18 mouse cellular contexts compared by ENCODE assay signal in genomic region chr19:41445013-41445610, GRCm38 (mm10). TPM values are rescaled to one million over a fixed set of nuclear protein-coding genes. Genes with fewer than 3 reads are reported as not detected.
DNase-seq lines count a peak whose midpoint lies in the region; ATAC-seq and TF ChIP-seq lines count a peak whose summit lies in the region.
"Had no signal": no experiment of that assay in that cellular context is flagged by ENCODE, and none has a peak within 500 bp of the region (broad histone marks: within the 10 kb centered on the region; RNA-seq: fewer than 3 reads in every experiment).

No protein-coding gene starts in this region.

- no peak for DNase-seq in kidney, adult 2 months
- no peak for DNase-seq in liver, embryonic 13.5 days
- no peak for DNase-seq in thymus, postnatal 25 days
- no peak for DNase-seq in lung, adult 18-20 months
- DNase-seq: adrenal gland, adult 8-10 months; cerebellum, postnatal 36 days; kidney, adult 8-10 months; left cerebral cortex, postnatal 4 days; lung, embryonic 14.5 days; thymus, postnatal 14 days had no signal

- no peak for TF ChIP-seq POLR2A in kidney, adult 2 months (IDR thresholded peaks at IDR 0.05; ENCODE audit: low read depth, low read length)
- no peak for TF ChIP-seq POLR2A in bone marrow macrophage, adult 2 months (IDR thresholded peaks at IDR 0.05; ENCODE audit: borderline replicate concordance, low read depth, low read length)

- H3K27ac ChIP-seq in kidney, embryonic 15.5 days, result peak overlapping the region; percentile 11; the same call in 1 of the 2 replicates
- H3K27ac ChIP-seq in kidney, adult 2 months (ENCODE audit: insufficient read depth, low read depth, low read length), result no peak overlapping the region
- H3K27ac ChIP-seq in bone marrow macrophage, adult 2 months (ENCODE audit: insufficient read depth, low read depth, low read length), result peak overlapping the region; percentile 68
- H3K27ac ChIP-seq in liver, embryonic 13.5 days, result no peak overlapping the region
- 0 out of 2 replicates have a peak overlapping the region, but pooled peaks have one; percentile 24 for H3K27ac ChIP-seq in stomach, embryonic 16.5 days (ENCODE audit: low read length)
- H3K27ac ChIP-seq: forebrain, embryonic 10.5 days; hindbrain, embryonic 14.5 days had no signal

- ATAC-seq in kidney, embryonic 15.5 days (replicated peaks; ENCODE audit: low FRiP score), result no peak
- ATAC-seq in liver, embryonic 13.5 days (ENCODE audit: low read depth), result no peak
- no peak for ATAC-seq in stomach, embryonic 16.5 days (ENCODE audit: insufficient read depth, low FRiP score)
- ATAC-seq in cerebellum, adult (ENCODE audit: insufficient number of reproducible peaks, low FRiP score, low TSS enrichment), result no peak

- WGBS in kidney, embryonic 15.5 days, result 40% methylated on average over 10 of the region's 10 CpGs
- WGBS in kidney, adult 2 months, result 50% methylated on average over 10 of the region's 10 CpGs
- WGBS in liver, embryonic 13.5 days (ENCODE audit: insufficient replicate concordance), result 47% methylated on average over 10 of the region's 10 CpGs
- 32% methylated on average over 10 of the region's 10 CpGs for WGBS in stomach, embryonic 16.5 days

- H3K4me3 ChIP-seq in kidney, embryonic 15.5 days (replicated peaks), result no peak overlapping the region
- H3K4me3 ChIP-seq in kidney, adult 2 months (ENCODE audit: insufficient read depth, low read depth, low read length), result no peak overlapping the region
- H3K4me3 ChIP-seq in bone marrow macrophage, adult 2 months (ENCODE audit: insufficient read depth, low read length), result no peak overlapping the region
- no peak overlapping the region for H3K4me3 ChIP-seq in liver, embryonic 13.5 days (replicated peaks)
- H3K4me3 ChIP-seq in stomach, embryonic 16.5 days (replicated peaks; ENCODE audit: low read length), result no peak overlapping the region
- H3K4me3 ChIP-seq: forebrain, embryonic 10.5 days; megakaryocyte, embryonic 14.5 days had no signal

- H3K9me3 ChIP-seq in kidney, embryonic 15.5 days (replicated peaks), result no peaks in the 10 kb centered on the region
- H3K9me3 ChIP-seq in liver, embryonic 13.5 days (replicated peaks), result no peaks in the 10 kb centered on the region
- H3K9me3 ChIP-seq in stomach, embryonic 16.5 days (replicated peaks; ENCODE audit: control insufficient read depth, low read length), result no peaks in the 10 kb centered on the region
- H3K9me3 ChIP-seq: forebrain, embryonic 10.5 days; G1E; megakaryocyte, embryonic 14.5 days had no signal

- H3K27me3 ChIP-seq in kidney, embryonic 15.5 days, result peaks cover 20% of the 10 kb centered on the region
- H3K27me3 ChIP-seq in kidney, adult 2 months (replicated peaks; ENCODE audit: control insufficient read depth, insufficient read depth, low read length), result no peaks in the 10 kb centered on the region
- H3K27me3 ChIP-seq in liver, embryonic 13.5 days, result peaks cover 13% of the 10 kb centered on the region
- H3K27me3 ChIP-seq in stomach, embryonic 16.5 days (ENCODE audit: control insufficient read depth, insufficient read depth, low read length), result peaks cover 4% of the 10 kb centered on the region; the same call in 1 of the 2 replicates
- H3K27me3 ChIP-seq: megakaryocyte, embryonic 14.5 days had no signal

- TF ChIP-seq CTCF in kidney, adult 2 months (conservative IDR thresholded peaks at IDR 0.05; ENCODE audit: insufficient read depth, insufficient read length, low read depth, low read length), result no peak
- TF ChIP-seq CTCF in bone marrow macrophage, adult 2 months (IDR thresholded peaks at IDR 0.05; ENCODE audit: low read depth, low read length), result no peak

- H3K36me3 ChIP-seq in kidney, embryonic 15.5 days, result no peaks in the 10 kb centered on the region
- no peaks in the 10 kb centered on the region for H3K36me3 ChIP-seq in kidney, adult 2 months (ENCODE audit: control insufficient read depth, insufficient read depth, low read length)
- H3K36me3 ChIP-seq in liver, embryonic 13.5 days, result no peaks in the 10 kb centered on the region
- H3K36me3 ChIP-seq in stomach, embryonic 16.5 days (ENCODE audit: control insufficient read depth, insufficient read depth, low read length), result no peaks in the 10 kb centered on the region
- H3K36me3 ChIP-seq: forebrain, embryonic 10.5 days; G1E had no signal

- no peak overlapping the region for H3K9ac ChIP-seq in kidney, embryonic 15.5 days
- no peak overlapping the region for H3K9ac ChIP-seq in liver, embryonic 13.5 days
- H3K9ac ChIP-seq in stomach, embryonic 16.5 days (ENCODE audit: low read length), result no peak overlapping the region
- H3K9ac ChIP-seq: hindbrain, embryonic 14.5 days; lung, embryonic 14.5 days had no signal

- H3K4me1 ChIP-seq in kidney, embryonic 15.5 days, result peaks cover 18% of the 10 kb centered on the region; the same call in 1 of the 2 replicates
- no peaks in the 10 kb centered on the region for H3K4me1 ChIP-seq in kidney, adult 2 months (ENCODE audit: control insufficient read depth, insufficient read depth, low read length)
- H3K4me1 ChIP-seq in bone marrow macrophage, adult 2 months (ENCODE audit: control insufficient read depth, insufficient read depth, low read length), result peaks cover 31% of the 10 kb centered on the region
- H3K4me1 ChIP-seq in liver, embryonic 13.5 days (replicated peaks), result peaks cover 56% of the 10 kb centered on the region
- H3K4me1 ChIP-seq in stomach, embryonic 16.5 days (ENCODE audit: control insufficient read depth, insufficient read depth, low read length), result 0 out of 2 replicates have a peak, but pooled peaks cover 3% of the 10 kb centered on the region

- no peak overlapping the region for H3K4me2 ChIP-seq in kidney, embryonic 15.5 days
- peak overlapping the region; percentile 30 for H3K4me2 ChIP-seq in liver, embryonic 13.5 days
- H3K4me2 ChIP-seq in stomach, embryonic 16.5 days (ENCODE audit: low read depth, low read length), result 0 out of 2 replicates have a peak overlapping the region, but pooled peaks have one; percentile 0
- H3K4me2 ChIP-seq: hindbrain, embryonic 14.5 days; lung, embryonic 14.5 days had no signal

RNA-seq across cellular contexts. Expression of gene Lcor, which starts 37.3 kb away (rescaled TPM):
- polyA plus RNA-seq in kidney, embryonic 15.5 days (2015; fragmentation: Nextera tagmentation; extraction: Ambion mirVana), result 16.3 and 17.0 TPM in 2 replicates
- 2.7 and 3.2 TPM in 2 replicates for polyA plus RNA-seq in kidney, adult 2 months (2012; rRNA removed)
- 8.9 and 9.3 TPM in 2 replicates for polyA plus RNA-seq in bone marrow macrophage, adult 2 months (2012; ENCODE audit: insufficient read depth, insufficient read length, missing spikeins)
- polyA plus RNA-seq in liver, embryonic 13.5 days (2015; fragmentation: Nextera tagmentation; extraction: Ambion mirVana), result 5.9 and 7.1 TPM in 2 replicates
- 17.3 and 17.6 TPM in 2 replicates for polyA plus RNA-seq in stomach, embryonic 16.5 days (2015; fragmentation: Nextera tagmentation; extraction: Ambion mirVana)

Comparison
In these comparisons a context has a peak if more than half of its experiments do, and no peak if none do; other contexts are left out.
1. H3K27ac ChIP-seq: peak in kidney, embryonic 15.5 days (single experiment), bone marrow macrophage, adult 2 months (single experiment) and stomach, embryonic 16.5 days (single experiment); none in kidney, adult 2 months (single experiment) and liver, embryonic 13.5 days (single experiment).